Mouse (Mus musculus) ES-E14 (cell line): ENCODE results near the gene Tmem179.

Experiments used
- CHD2 ChIP-seq: IDR thresholded peaks from 2 replicates; pipeline ENCODE4 v1.6.1; 2014; ENCODE audit warnings: mild to moderate bottlenecking, low read depth, low read length, inconsistent platforms
- HCFC1 ChIP-seq: IDR thresholded peaks from 2 replicates; pipeline ENCODE4 v1.6.1; 2012; ENCODE audit warnings: low read length, inconsistent platforms, borderline replicate concordance; ENCODE audit not compliant: insufficient read depth

GRCm38 (mm10) chr12:112473777-112474176 lies 42.8 kb downstream of the Tmem179 start:
- TF ChIP-seq CHD2 (no peak), HCFC1 (no peak)
